8 mouse cellular contexts compared by ENCODE assay signal in the genomic region with DNA sequence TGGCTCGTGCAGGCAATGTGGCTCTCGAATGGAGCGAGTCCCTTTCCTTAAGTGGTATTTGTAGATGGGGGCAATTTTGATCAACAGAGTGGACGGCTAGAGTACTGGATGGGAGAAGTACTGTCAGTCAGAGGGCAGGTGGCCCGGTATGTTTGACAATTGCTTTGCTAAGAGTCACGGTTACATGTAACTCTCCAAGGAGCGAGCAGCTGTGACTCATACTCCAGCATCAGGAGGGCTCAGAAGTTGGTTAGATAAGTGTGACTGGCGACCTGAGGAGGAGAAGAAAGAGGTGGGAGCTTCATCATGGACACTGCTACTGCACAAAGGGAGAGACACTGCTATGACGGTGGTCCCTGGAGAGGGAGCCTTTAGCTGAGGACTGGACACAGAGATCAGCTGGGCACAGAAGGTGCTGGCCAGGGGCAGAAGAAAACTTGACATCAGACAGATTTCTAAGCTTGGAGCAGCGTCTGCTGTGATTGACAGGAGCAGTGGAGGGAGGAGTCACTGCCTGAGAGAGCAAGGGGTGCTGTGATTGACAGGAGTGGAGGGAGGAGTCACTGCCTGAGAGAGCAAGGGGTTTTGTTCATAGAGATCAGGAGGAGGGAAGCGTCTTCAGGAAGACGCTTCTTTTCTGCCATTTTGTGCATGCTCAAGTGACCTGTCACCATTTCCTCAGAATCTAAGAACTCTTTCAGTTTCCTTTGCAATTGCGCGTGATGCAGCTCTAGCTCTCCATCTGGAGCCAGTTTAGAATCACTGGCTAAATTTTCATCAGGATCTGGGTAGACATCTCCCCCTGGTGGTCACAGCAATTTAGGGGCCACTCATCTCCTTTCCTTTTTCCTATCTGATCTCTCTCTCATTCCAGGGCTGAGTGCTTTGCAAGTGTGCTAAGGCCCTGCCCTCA. TPM values are rescaled to one million over a fixed set of nuclear protein-coding genes. Genes with fewer than 3 reads are reported as not detected.
DNase-seq lines count a peak whose midpoint lies in the region; ATAC-seq lines count a peak whose summit lies in the region.

No protein-coding gene starts in this region.

- H3K27ac ChIP-seq in hindbrain, embryonic 15.5 days (replicated peaks): no peak overlapping the region

- WGBS in hindbrain, embryonic 15.5 days: 57% methylated on average over 14 of the region's 14 CpGs

- no peaks in the 10 kb centered on the region for H3K36me3 ChIP-seq in hindbrain, embryonic 15.5 days

- H3K27me3 ChIP-seq in hindbrain, embryonic 15.5 days: no peaks in the 10 kb centered on the region

- peak overlapping the region; percentile 48 for H3K4me2 ChIP-seq in hindbrain, embryonic 15.5 days

- no peak overlapping the region for H3K9ac ChIP-seq in hindbrain, embryonic 15.5 days

- peak; percentile 80 for DNase-seq in ZHBTc4 (ENCODE audit: low read depth, low spot score)
- DNase-seq in cerebellum, postnatal 36 days: peak; percentile 59 to 62
- peak; percentile 61 for DNase-seq in gastrocnemius, adult 18-20 months (ENCODE audit: low spot score)
- peak; percentile 64 to 68 for DNase-seq in layer of hippocampus, postnatal 36 days
- peak; percentile 79 for DNase-seq in lung, postnatal 14 days
- peak; percentile 81 for DNase-seq in retina, embryonic 14.5 days (ENCODE audit: low spot score)
- peak; percentile 68 for DNase-seq in urinary bladder, postnatal 25 days (ENCODE audit: low spot score)

- H3K9me3 ChIP-seq in hindbrain, embryonic 15.5 days: no peaks in the 10 kb centered on the region

- ATAC-seq in hindbrain, embryonic 15.5 days (ENCODE audit: low FRiP score, low read depth): peak; percentile 83

- peak overlapping the region; percentile 14; the same call in 1 of the 2 replicates for H3K4me3 ChIP-seq in hindbrain, embryonic 15.5 days

- H3K4me1 ChIP-seq in hindbrain, embryonic 15.5 days (replicated peaks): no peaks in the 10 kb centered on the region

RNA-seq across cellular contexts. Expression of gene F2rl2, which starts 22.9 kb away (rescaled TPM):
- not detected for total RNA-seq in gastrocnemius, adult 18-20 months (2021)
- 0.92 and 0.94 TPM in 2 replicates for polyA plus RNA-seq in hindbrain, embryonic 15.5 days (2015; fragmentation: Nextera tagmentation; extraction: Ambion mirVana)
- total RNA-seq in layer of hippocampus, postnatal 36 days (2021): under 1 TPM; 0.20 to 0.27 TPM
